Mouse (Mus musculus): ENCODE data around the gene Mlh3. TPM values are rescaled to one million over a fixed set of nuclear protein-coding genes. Genes with fewer than 3 reads are reported as not detected.

The Mlh3 gene
- total RNA-seq, 2 experiments from 2014 or later: 8.9 to 10.6 TPM

DNA sequence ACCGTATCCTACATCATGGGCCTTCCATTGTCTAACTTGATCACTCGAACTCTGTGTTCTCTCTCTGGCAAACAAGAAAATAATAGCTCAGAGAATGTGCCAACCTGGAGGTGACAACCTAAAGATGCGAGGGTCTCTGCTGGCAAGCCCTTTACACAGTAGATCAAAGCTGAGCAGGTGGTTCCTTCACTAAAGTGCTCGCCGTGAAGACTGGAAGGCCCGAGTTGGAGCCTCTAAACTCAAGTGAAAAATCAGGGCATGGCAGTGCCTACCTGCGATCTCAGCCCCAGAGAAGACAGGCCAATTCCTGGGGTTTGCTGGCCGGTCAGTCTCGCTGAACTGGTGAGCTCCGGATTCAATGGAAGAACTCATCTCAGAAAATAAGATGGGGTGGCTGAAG is 77.3 kb downstream of the Mlh3 start:
- no peak for TF ChIP-seq CTCF (IDR thresholded peaks at IDR 0.05)
- intact Hi-C loops (cut with DNase I): no loop called here

DNA sequence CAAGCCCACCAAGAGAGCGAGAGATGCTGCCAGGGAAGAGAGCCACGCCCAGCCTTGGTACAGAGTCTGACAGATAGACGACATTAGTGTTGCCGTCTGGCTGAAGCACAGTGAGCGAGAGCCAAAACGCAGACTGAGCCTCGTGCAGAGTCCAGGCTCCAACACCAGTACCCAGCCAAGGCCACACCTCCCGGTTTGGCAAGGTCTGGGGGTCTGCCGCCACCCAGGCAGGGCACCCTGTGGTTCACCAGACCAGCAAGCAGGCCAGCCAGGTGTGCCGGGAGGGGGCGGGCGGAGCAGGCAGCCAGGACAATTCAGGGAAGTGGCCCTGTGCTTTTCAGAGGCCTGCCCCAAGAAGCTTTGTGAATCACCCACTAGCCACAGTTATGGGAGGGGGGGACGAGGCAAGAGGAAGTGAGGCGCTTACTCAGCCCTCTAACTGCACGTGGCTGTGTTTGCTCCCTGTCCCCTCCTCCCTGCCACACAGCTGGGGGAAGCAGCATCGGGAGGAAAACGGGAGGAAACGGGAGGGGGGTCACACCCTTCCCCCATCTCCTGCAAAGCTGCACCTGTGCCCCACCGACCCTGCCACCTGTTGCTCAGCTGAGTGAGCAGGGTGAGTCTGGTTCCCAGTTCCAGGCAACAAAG is 77.8 kb downstream of the Mlh3 start:
- H3K4me3 ChIP-seq: peak overlapping the region; percentile 30; the same call in 1 of the 2 replicates
- H3K27ac ChIP-seq: peak overlapping the region; percentile 50
- peak; percentile 68 for DNase-seq
- intact Hi-C loops (cut with DNase I): no loop called here
- no peak for TF ChIP-seq CTCF (IDR thresholded peaks at IDR 0.05)

More for the DNA sequence above, 77.3 kb downstream of the Mlh3 start:
- Histone ChIP-seq H3K27ac (peak overlapping the region; percentile 50; the same call in 1 of the 2 replicates), H3K4me3 (no peak overlapping the region)
- peak; percentile 10 for DNase-seq

GRCm38 (mm10) chr12:85190290-85190689 is 80.1 kb downstream of the Mlh3 start:
- intact Hi-C loops (cut with DNase I): no loop called here

GRCm38 (mm10) chr12:85186361-85186760 is 84.0 kb downstream of the Mlh3 start:
- TF ChIP-seq CTCF (IDR thresholded peaks at IDR 0.05): no peak
- no peak overlapping the region for H3K4me3 ChIP-seq
- intact Hi-C loops (cut with DNase I): no loop called here
- no peak for DNase-seq
- no peak overlapping the region for H3K27ac ChIP-seq

More at GRCm38 (mm10) chr12:85190290-85190689, 80.1 kb downstream of the Mlh3 start:
- no peak for TF ChIP-seq CTCF (IDR thresholded peaks at IDR 0.05)
- H3K27ac ChIP-seq: no peak overlapping the region
- DNase-seq: no peak
- H3K4me3 ChIP-seq: no peak overlapping the region

- peak; percentile 61 for DNase-seq
- no peak for TF ChIP-seq CTCF (IDR thresholded peaks at IDR 0.05)
- H3K4me3 ChIP-seq: no peak overlapping the region
- H3K27ac ChIP-seq: peak overlapping the region; percentile 28; the same call in 1 of the 2 replicates
- intact Hi-C loops (cut with DNase I): no loop called here
Observed at GRCm38 (mm10) chr12:85185810-85186209, 84.6 kb downstream of the Mlh3 start.

Small RNA genes lying within 50 kb of the gene (microRNA-seq; reads per million reads assigned to microRNA genes)
- not detected for gene Mir6938

Other genes with a start within 250 kb of the Mlh3 start
- gene Prox2, start 159.8 kb downstream of the Mlh3 start, total RNA-seq (2021): 1 to 10 TPM; 1.7 to 3.0 TPM
- gene Dlst, start 159.8 kb downstream of the Mlh3 start, total RNA-seq (2021): 100 to 1,000 TPM; 247 to 365 TPM
- 1 to 10 TPM in 1 of 2 experiments, under 1 TPM in 1; 0.94 to 1.1 TPM for gene Rps6kl1, start 119.3 kb downstream of the Mlh3 start, total RNA-seq (2021)
- 1 to 10 TPM; 1.5 to 1.8 TPM for gene Pgf, start 92.8 kb downstream of the Mlh3 start, total RNA-seq (2021)
- 10 to 100 TPM; 56.1 to 63.1 TPM for gene Eif2b2, start 51.1 kb downstream of the Mlh3 start, total RNA-seq (2021)
- 10 to 100 TPM; 37.9 to 52.7 TPM for gene Acyp1, start 17.8 kb upstream of the Mlh3 start, total RNA-seq (2021)
- gene Zc2hc1c, start 18.0 kb upstream of the Mlh3 start, total RNA-seq (2021): 1 to 10 TPM in 1 of 2 experiments, under 1 TPM in 1; 0.95 to 1.7 TPM
- gene Nek9, start 68.8 kb upstream of the Mlh3 start, total RNA-seq (2021): 100 to 1,000 TPM in 1 of 2 experiments, 10 to 100 TPM in 1; 99.2 to 131 TPM
- 100 to 1,000 TPM; 112 to 123 TPM for gene Tmed10, start 104.2 kb upstream of the Mlh3 start, total RNA-seq (2021)
- gene Fos, start 203.3 kb upstream of the Mlh3 start, total RNA-seq (2021): 1 to 10 TPM; 3.6 to 8.7 TPM